ENCODE assay signal across 27 mouse cellular contexts in the genomic region with DNA sequence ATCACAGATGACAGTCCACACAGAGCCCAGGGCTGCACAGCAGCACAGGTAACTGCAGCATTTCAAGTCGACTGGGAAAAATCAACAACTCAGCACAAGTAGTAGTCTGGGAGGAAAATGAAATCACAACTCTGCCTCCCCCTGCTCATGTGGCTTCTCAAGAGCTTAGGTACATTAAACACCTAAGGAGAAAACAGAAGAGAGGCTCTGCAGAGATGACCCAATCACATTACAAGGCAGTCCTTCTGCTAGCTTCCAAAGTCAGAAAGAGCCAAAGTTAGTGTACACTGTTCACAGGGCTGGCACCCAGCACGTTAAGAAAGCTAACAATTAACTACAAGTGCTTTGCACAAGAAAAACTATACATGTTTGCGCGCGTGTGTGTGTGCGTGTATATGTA. TPM values are rescaled to one million over a fixed set of nuclear protein-coding genes. Genes with fewer than 3 reads are reported as not detected.
DNase-seq lines count a peak whose midpoint lies in the region; ATAC-seq and TF ChIP-seq lines count a peak whose summit lies in the region.
"Had no signal": no experiment of that assay in that cellular context is flagged by ENCODE, and none has a peak within 500 bp of the region (broad histone marks: within the 10 kb centered on the region; RNA-seq: fewer than 3 reads in every experiment).

No protein-coding gene starts in this region.

- no peaks in the 10 kb centered on the region for H3K27me3 ChIP-seq in kidney, adult 2 months (replicated peaks; ENCODE audit: control insufficient read depth, insufficient read depth, low read length)
- no peaks in the 10 kb centered on the region for H3K27me3 ChIP-seq in liver, embryonic 15.5 days
- no peaks in the 10 kb centered on the region for H3K27me3 ChIP-seq in liver, embryonic 11.5 days (replicated peaks; ENCODE audit: control insufficient read depth, insufficient read depth, low read length)
- H3K27me3 ChIP-seq in lung, embryonic 16.5 days (ENCODE audit: control insufficient read depth, insufficient read depth, low read depth, low read length), result no peaks in the 10 kb centered on the region
- H3K27me3 ChIP-seq: embryonic facial prominence, embryonic 12.5 days; heart, embryonic 15.5 days; limb, embryonic 12.5 days; midbrain, embryonic 15.5 days; neural tube, embryonic 15.5 days had no signal

- peaks cover 31% of the 10 kb centered on the region for H3K4me1 ChIP-seq in kidney, adult 2 months (ENCODE audit: control insufficient read depth, insufficient read depth, low read length)
- peaks cover 22% of the 10 kb centered on the region; the same call in 1 of the 2 replicates for H3K4me1 ChIP-seq in liver, embryonic 15.5 days (replicated peaks)
- H3K4me1 ChIP-seq in liver, embryonic 11.5 days (replicated peaks; ENCODE audit: control insufficient read depth, insufficient read depth, low read length), result no peaks in the 10 kb centered on the region
- peaks cover 14% of the 10 kb centered on the region; the same call in 1 of the 2 replicates for H3K4me1 ChIP-seq in lung, embryonic 16.5 days (replicated peaks; ENCODE audit: control insufficient read depth, insufficient read depth, low read length)
- H3K4me1 ChIP-seq: embryonic facial prominence, embryonic 12.5 days; midbrain, embryonic 10.5 days; midbrain, embryonic 15.5 days had no signal

- no peak for TF ChIP-seq POLR2A in kidney, adult 2 months (IDR thresholded peaks at IDR 0.05; ENCODE audit: low read depth, low read length)

- 38% methylated on average over 6 of the region's 6 CpGs for WGBS in kidney, adult 2 months
- WGBS in liver, embryonic 15.5 days (ENCODE audit: insufficient replicate concordance), result 80% methylated on average over 6 of the region's 6 CpGs
- 79% methylated on average over 6 of the region's 6 CpGs for WGBS in liver, embryonic 11.5 days
- WGBS in lung, embryonic 16.5 days, result 61% methylated on average over 6 of the region's 6 CpGs

- no peak overlapping the region for H3K9ac ChIP-seq in liver, embryonic 15.5 days
- no peak overlapping the region for H3K9ac ChIP-seq in liver, embryonic 11.5 days (ENCODE audit: low read depth, low read length)
- no peak overlapping the region for H3K9ac ChIP-seq in lung, embryonic 16.5 days (ENCODE audit: low read length)
- H3K9ac ChIP-seq: embryonic facial prominence, embryonic 12.5 days; heart, embryonic 15.5 days; hindbrain, embryonic 14.5 days; limb, embryonic 12.5 days; liver, embryonic 14.5 days; midbrain, embryonic 15.5 days; neural tube, embryonic 15.5 days had no signal

- H3K4me3 ChIP-seq in kidney, adult 2 months (ENCODE audit: insufficient read depth, low read depth, low read length), result no peak overlapping the region
- no peak overlapping the region for H3K4me3 ChIP-seq in liver, embryonic 15.5 days (replicated peaks)
- H3K4me3 ChIP-seq in liver, embryonic 11.5 days (ENCODE audit: low read depth, low read length), result no peak overlapping the region
- H3K4me3 ChIP-seq in lung, embryonic 16.5 days (ENCODE audit: low read length), result no peak overlapping the region
- H3K4me3 ChIP-seq: embryonic facial prominence, embryonic 12.5 days; heart, embryonic 15.5 days; layer of hippocampus, adult 2 months; left cerebral cortex, adult 2 months; limb, embryonic 12.5 days; midbrain, embryonic 10.5 days; midbrain, embryonic 15.5 days; neural tube, embryonic 15.5 days had no signal

- no peaks in the 10 kb centered on the region for H3K36me3 ChIP-seq in kidney, adult 2 months (ENCODE audit: control insufficient read depth, insufficient read depth, low read length)
- no peaks in the 10 kb centered on the region for H3K36me3 ChIP-seq in liver, embryonic 15.5 days (replicated peaks)
- H3K36me3 ChIP-seq in liver, embryonic 11.5 days (ENCODE audit: control insufficient read depth, insufficient read depth, low read length), result no peaks in the 10 kb centered on the region
- no peaks in the 10 kb centered on the region for H3K36me3 ChIP-seq in lung, embryonic 16.5 days (ENCODE audit: control insufficient read depth, insufficient read depth, low read length)
- H3K36me3 ChIP-seq: embryonic facial prominence, embryonic 12.5 days; heart, embryonic 15.5 days; limb, embryonic 12.5 days; midbrain, embryonic 10.5 days; midbrain, embryonic 15.5 days; neural tube, embryonic 15.5 days had no signal

- no peak overlapping the region for H3K4me2 ChIP-seq in liver, embryonic 15.5 days
- H3K4me2 ChIP-seq in liver, embryonic 11.5 days, result no peak overlapping the region
- H3K4me2 ChIP-seq in lung, embryonic 16.5 days (ENCODE audit: low read depth, low read length), result no peak overlapping the region
- H3K4me2 ChIP-seq: embryonic facial prominence, embryonic 12.5 days; heart, embryonic 15.5 days; hindbrain, embryonic 14.5 days; limb, embryonic 12.5 days; midbrain, embryonic 15.5 days; neural tube, embryonic 15.5 days had no signal

- no peak for ATAC-seq in liver, embryonic 15.5 days (ENCODE audit: insufficient read depth)
- ATAC-seq in liver, embryonic 11.5 days (replicated peaks; ENCODE audit: low FRiP score), result no peak
- ATAC-seq in lung, embryonic 16.5 days (ENCODE audit: low read depth), result peak; percentile 86
- ATAC-seq: CD4-positive, CD25-positive, alpha-beta regulatory T cell, adult 4 months; forebrain, embryonic 16.5 days; midbrain, embryonic 15.5 days had no signal

- H3K9me3 ChIP-seq in liver, embryonic 15.5 days (replicated peaks), result no peaks in the 10 kb centered on the region
- no peaks in the 10 kb centered on the region for H3K9me3 ChIP-seq in liver, embryonic 11.5 days (ENCODE audit: control insufficient read depth, low read length)
- no peaks in the 10 kb centered on the region for H3K9me3 ChIP-seq in lung, embryonic 16.5 days (ENCODE audit: control insufficient read depth, low read length)
- H3K9me3 ChIP-seq: embryonic facial prominence, embryonic 12.5 days; heart, embryonic 15.5 days; limb, embryonic 12.5 days; midbrain, embryonic 10.5 days; midbrain, embryonic 15.5 days; neural tube, embryonic 15.5 days had no signal

- no peak for TF ChIP-seq CTCF in kidney, adult 2 months (conservative IDR thresholded peaks at IDR 0.05; ENCODE audit: insufficient read depth, insufficient read length, low read depth, low read length)

- no peak overlapping the region for H3K27ac ChIP-seq in kidney, adult 2 months (ENCODE audit: insufficient read depth, low read depth, low read length)
- H3K27ac ChIP-seq in liver, embryonic 15.5 days (replicated peaks), result 0 out of 2 replicates have a peak overlapping the region, but pooled peaks have one; percentile 30
- no peak overlapping the region for H3K27ac ChIP-seq in liver, embryonic 11.5 days (ENCODE audit: low read depth, low read length)
- peak overlapping the region; percentile 61 for H3K27ac ChIP-seq in lung, embryonic 16.5 days (ENCODE audit: low read length)
- H3K27ac ChIP-seq: embryonic facial prominence, embryonic 12.5 days; hindbrain, embryonic 14.5 days; layer of hippocampus, adult 2 months; left cerebral cortex, adult 2 months; limb, embryonic 12.5 days; liver, embryonic 14.5 days; midbrain, embryonic 10.5 days; midbrain, embryonic 15.5 days; neural tube, embryonic 15.5 days had no signal

- peak; percentile 56 for DNase-seq in kidney, adult 2 months
- no peak for DNase-seq in kidney, adult 11 months
- no peak for DNase-seq in liver, embryonic 11.5 days (ENCODE audit: low spot score)
- DNase-seq in lung, postnatal 25 days (ENCODE audit: low spot score), result peak; percentile 68
- no peak for DNase-seq in spleen, postnatal 10 days (ENCODE audit: low spot score in 2 of 2)
- DNase-seq: adrenal gland, postnatal 14 days; cerebellum, adult 11 months; cerebellum, adult 9-10 months; cerebellum, postnatal 36 days; heart, postnatal 4 days; retina, postnatal 1 day; right cerebral cortex, postnatal 25 days; thymus, postnatal 14 days had no signal

RNA-seq across cellular contexts. Expression of a gene that starts 56.6 kb away (rescaled TPM):
- polyA plus RNA-seq in kidney, adult 2 months (2012; rRNA removed), result 7.7 and 7.8 TPM in 2 replicates
- polyA plus RNA-seq in liver, embryonic 15.5 days (2015; fragmentation: Nextera tagmentation; extraction: Ambion mirVana), result 27.4 and 31.1 TPM in 2 replicates
- polyA plus RNA-seq in liver, embryonic 11.5 days (2014; fragmentation: Nextera tagmentation; extraction: Ambion mirVana), result 72.5 and 93.9 TPM in 2 replicates
- polyA plus RNA-seq in lung, embryonic 16.5 days (2015; fragmentation: Nextera tagmentation; extraction: Ambion mirVana), result 59.4 and 89.4 TPM in 2 replicates

Comparison
In these comparisons a context has a peak if more than half of its experiments do, and no peak if none do; other contexts are left out.
1. DNase-seq: peak in kidney, adult 2 months (single experiment) and lung, postnatal 25 days (single experiment); none in kidney, adult 11 months (single experiment), liver, embryonic 11.5 days (single experiment) and spleen, postnatal 10 days (0 of 2).
2. H3K27ac ChIP-seq: peak in liver, embryonic 15.5 days (single experiment) and lung, embryonic 16.5 days (single experiment); none in kidney, adult 2 months (single experiment) and liver, embryonic 11.5 days (single experiment).